Mouse (Mus musculus): ENCODE measurements around the gene Hectd4. TPM values are rescaled to one million over a fixed set of nuclear protein-coding genes. Genes with fewer than 3 reads are reported as not detected.

The Hectd4 gene
- polyA plus RNA-seq, 3 experiments from 2014 or later = 4.4 to 8.7 (median 8.2) TPM

- no peak for ATAC-seq
Observed at GRCm38 (mm10) chr5:121238208-121238607, 18.2 kb downstream of the Hectd4 start.

DNA sequence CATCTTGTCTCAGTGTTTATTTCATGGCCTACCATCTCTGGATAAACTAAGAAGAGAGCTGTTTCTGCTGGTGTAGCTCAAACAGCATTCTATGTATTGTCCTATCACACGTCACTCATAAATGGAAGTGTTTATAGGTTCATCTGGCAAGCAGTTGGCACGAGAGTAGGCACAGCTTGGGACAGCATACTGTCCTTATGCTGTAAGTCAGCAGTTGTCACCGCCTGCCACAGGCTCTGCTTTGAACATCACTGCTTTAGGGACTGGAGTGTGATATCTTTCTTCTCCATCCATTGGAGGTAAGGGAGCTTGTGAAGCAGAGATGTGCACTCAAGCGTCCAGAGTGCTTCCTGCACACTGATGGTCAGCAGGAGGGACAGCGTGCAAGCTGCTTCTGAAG, 19.8 kb downstream of the Hectd4 start:
- no peak for ATAC-seq

DNA sequence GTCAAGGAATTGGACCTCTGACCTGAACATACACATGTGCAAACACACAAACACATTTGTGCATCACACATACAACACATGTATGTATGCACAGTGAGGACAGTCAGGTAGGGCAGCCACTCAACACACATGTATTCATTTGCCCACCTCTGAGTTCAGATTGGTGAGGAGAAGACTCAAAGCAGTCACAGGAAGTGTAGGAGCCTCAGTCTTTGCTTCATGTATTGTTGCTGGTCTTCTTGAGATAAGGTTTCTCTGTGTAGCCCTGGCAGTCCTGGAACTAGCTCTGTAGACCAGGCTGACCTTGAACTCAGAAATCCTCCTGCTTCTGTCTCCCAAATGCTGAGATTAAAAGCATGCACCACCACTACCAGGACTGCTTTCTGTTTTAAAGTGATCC, 21.2 kb downstream of the Hectd4 start:
- no peak for ATAC-seq

GRCm38 (mm10) chr5:121242261-121242660, 22.2 kb downstream of the Hectd4 start:
- ATAC-seq = no peak

- ATAC-seq = no peak
Observed at GRCm38 (mm10) chr5:121242701-121243100, 22.7 kb downstream of the Hectd4 start.

DNA sequence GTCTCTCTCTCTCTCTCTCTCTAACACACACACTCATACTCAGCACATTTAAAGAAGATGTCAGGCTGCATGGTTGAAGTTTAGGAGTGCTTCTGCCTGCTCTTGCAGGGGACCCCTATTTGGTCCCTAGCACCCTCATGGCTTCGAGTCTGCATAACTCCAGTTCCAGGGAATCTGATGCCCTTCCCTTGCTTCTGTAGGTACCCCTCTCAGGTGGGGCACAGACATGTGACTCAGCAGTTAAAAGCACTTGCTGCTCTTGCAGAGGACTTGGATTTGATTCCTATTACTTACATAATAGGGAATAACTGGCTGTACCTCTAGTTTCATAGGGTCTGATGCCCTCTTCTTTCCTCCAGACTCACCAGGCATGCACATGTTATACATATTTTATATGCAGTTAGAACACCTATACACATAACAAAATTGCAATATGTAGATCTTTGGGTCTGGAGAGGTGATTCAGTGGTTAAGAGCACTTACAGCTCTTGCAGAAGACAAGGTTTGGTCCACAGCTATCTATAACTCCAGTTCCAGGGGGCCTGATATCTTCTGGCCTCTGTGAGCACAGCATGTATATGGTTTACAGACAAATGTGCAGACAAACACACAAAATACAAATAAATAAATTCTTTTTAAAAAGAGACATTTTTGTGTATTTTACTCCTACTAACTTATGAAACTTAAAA, 23.8 kb downstream of the Hectd4 start:
- ATAC-seq = no peak

DNA sequence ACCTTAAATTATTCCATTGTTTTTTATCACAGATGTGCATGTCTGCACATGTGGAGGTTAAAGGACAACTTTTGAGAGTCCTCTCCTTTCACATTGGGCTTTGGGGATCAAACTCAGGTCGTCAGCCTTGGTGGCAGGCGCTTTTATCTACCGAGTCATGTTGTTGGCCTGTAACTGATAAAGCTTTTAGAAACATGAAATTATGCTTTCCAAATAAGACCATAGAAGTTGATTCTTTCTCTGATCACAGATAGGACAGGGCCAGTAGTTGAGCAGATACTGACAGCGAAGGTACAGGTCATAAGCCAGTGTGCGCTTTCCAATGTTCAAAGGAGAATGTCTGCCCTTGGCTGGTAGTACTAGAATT, 24.3 kb downstream of the Hectd4 start:
- ATAC-seq = no peak

- no peak for ATAC-seq
Observed at GRCm38 (mm10) chr5:121245201-121245600, 25.2 kb downstream of the Hectd4 start.

- ATAC-seq = no peak
Observed at GRCm38 (mm10) chr5:121248766-121249394, 28.9 kb downstream of the Hectd4 start.

GRCm38 (mm10) chr5:121249693-121250092, 29.7 kb downstream of the Hectd4 start:
- ATAC-seq = no peak

- ATAC-seq = no peak
Observed at GRCm38 (mm10) chr5:121251813-121252212, 31.8 kb downstream of the Hectd4 start.

GRCm38 (mm10) chr5:121253816-121254497, 33.9 kb downstream of the Hectd4 start:
- no peak for ATAC-seq

DNA sequence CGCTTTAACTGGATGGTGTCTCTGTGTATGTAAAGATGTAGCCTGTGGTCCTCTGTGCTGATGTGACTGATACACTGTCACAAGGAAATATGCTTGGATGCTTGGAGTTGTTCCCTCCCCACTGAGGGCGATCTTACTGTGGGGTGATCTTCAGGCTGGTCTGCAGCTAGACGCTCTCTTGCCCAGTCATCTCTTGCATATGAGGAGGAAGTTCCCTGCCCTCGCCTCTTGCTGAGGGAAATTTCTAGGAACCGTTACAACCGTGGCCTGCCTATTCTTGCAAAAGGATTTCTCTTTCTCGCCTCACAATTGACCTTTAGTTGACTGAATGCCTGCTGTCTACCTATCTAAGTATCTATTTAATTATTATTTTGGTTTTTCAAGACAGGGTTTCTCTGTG, 35.0 kb downstream of the Hectd4 start:
- no peak for ATAC-seq

- ATAC-seq = no peak
Observed at GRCm38 (mm10) chr5:121261806-121262205, 41.8 kb downstream of the Hectd4 start.

DNA sequence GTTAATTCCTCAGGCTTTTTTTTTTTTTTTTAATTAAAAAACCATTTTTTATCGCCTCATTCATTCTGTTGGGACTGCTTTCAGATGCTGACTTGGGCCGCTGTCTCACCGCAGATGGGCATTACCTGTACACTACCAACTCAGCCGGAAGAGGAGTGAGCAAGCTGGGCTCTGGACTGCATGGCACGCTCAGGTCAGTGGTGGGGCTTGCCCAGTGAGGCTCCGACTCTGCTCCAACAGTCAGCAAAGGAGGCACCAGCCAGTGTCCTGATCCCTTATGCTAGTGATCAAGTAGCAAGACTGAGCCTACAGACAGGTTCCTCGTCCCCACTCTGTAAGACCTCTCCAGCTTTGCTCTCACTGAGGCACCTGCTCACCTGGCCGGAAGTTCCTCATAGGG, 42.4 kb downstream of the Hectd4 start:
- ATAC-seq = no peak

- ATAC-seq = no peak
Observed at GRCm38 (mm10) chr5:121264593-121264992, 44.6 kb downstream of the Hectd4 start.

DNA sequence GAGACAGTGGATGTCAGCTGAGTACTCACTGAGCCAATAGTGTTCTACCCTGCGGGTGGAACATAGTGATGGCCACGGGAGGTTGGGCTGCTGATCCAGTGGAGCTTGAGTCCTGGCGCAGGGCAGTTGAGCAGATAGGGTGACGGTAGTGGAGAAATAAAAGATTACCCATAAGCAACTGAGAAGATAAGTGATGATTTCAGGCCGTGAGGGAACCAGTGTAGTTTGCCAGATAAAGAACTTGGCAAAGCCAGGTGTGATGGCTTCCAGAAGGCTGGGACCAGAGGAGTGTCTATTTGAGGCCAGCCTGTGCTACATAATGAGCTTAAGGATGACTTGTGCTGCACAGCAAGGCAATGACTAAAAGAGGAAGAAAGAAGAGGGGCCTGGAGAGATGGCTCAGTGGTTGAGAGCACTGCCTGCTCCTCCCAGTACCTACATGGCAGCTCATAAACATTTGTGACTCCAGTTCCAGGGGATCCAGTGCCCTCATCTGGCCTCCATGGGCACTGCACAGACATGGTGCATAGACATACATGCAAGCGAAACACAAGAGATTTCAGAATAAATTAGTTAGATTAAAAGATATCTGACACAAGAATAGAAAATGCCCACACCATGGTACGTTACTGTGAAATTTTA, 46.8 kb downstream of the Hectd4 start:
- peak; percentile 50 for ATAC-seq

- no peak for ATAC-seq
Observed at GRCm38 (mm10) chr5:121271046-121271445, 51.0 kb downstream of the Hectd4 start.

GRCm38 (mm10) chr5:121276808-121277207, 56.8 kb downstream of the Hectd4 start:
- no peak for ATAC-seq

GRCm38 (mm10) chr5:121280456-121280855, 60.4 kb downstream of the Hectd4 start:
- ATAC-seq = no peak

DNA sequence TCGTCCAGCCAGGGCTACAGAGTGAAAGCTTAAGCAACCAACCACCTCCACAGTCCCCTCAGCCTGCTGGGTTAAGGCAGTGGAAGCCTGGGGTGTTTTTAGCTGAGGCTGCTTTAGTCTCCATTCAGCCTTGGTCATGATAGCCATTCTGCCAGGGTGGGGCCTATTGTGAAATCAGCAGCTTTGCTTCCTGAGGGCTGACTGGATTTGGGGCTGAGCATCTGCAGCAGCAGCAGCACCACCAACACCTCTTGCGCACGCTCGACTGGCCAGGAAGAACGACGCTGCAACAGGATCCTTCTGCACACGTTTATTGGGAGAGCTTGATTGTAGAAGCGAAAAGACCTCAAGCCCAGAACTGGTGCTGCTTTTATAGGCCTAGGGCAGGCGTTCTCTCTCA, 63.0 kb downstream of the Hectd4 start:
- no peak for ATAC-seq

DNA sequence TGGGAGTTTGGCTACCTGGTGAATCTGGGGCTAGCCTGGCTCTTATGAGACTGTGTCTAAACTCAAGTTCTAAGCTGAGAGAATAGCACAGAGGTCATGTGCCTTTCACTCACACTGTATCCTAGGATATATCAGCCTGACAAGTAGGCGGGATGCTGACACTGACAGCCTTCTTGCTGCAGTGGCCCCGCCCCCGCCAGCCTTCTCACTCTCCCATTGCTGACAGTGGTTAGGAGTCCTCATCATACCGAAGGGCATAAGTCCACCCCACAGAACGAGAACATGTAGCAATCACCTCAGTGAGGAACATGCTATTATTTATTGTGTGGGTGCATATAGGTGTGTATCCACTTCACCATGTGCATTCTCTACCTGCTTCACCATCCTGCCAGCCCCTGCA, 64.8 kb downstream of the Hectd4 start:
- ATAC-seq = no peak

- no peak for ATAC-seq
Observed at GRCm38 (mm10) chr5:121287213-121287612, 67.2 kb downstream of the Hectd4 start.

GRCm38 (mm10) chr5:121290289-121290688, 70.3 kb downstream of the Hectd4 start:
- ATAC-seq = no peak

Measured in inflammation-experienced regulatory T-cells, adult 6 months (primary cell).